Mouse (Mus musculus) spleen, adult 18-20 months (tissue): ENCODE results near the gene Timm10.
"Not testable (repeated sequence)": the region's sequence is repeated elsewhere in the genome, so short reads cannot be mapped to it uniquely, and the experiment has no call there.

Experiments used
- DNase-seq, 2 experiments: peaks; one replicate each; pipeline ENCODE4 v3.0.0; 2022; ENCODE audit warnings: mixed read lengths in 2 of 2

Timm10 gene

DNA sequence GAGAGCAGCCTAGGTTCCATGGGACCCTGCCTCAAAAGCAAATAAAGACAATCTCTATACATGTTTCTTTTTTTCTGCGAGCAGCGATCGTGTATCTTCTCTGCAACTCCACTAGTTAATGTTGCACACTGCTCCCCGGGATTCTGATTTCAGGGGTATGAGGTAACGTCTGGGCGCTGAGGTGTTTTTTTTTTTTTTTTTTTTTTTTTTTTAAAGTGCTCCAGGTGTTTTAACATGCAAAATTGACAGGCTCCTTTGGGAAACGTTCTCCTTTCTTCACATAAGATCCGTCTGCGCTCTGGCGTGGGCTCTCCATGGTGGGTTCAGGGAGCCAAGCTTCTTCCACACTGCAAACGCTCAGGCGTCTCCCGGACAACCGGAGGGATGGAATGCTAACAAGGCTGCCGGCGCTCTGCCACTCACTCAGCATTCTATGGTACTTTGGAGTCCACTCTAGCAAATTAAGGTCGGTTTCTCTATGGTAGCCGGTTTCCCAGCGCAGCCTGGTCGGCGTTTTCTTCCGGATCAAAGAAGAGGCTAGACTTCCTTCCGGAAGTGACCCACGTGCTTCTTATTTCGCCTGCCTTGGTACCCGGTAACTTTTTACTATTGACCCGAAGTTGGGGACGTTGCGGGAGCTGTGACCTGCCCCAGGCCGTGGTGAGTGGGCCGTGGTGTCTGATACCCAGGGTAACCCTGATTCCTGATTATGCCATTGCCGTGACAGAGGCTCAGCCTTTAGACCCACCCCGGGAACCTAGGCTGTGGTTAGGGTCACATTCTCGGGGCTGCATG, at the start of gene Timm10:
Gene Timm10, plus strand, starts transcription at position 510 of the 795 bp plus-strand sequence.
- DNase-seq: peak; percentile 67

DNA sequence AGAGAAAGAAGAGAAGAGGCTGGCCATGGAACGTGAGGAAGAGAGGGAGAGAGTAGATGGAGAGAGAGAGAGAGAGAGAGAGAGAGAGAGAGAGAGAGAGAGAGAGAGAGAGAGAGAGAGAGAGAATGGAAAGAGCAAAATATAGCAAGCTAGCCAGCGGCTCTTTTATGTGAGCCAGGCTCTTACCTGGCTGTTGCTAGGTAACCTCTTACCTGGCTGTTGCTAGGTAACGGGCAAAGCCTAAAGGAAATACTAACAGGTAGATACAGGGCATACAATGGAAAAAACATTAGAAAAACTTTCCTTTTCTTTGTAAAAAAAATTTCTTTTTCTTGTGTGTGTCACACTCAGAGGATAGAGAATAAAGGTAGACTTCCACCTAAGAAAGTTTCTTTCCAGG, 49.1 kb upstream of the Timm10 start:
- DNase-seq: no peak

DNA sequence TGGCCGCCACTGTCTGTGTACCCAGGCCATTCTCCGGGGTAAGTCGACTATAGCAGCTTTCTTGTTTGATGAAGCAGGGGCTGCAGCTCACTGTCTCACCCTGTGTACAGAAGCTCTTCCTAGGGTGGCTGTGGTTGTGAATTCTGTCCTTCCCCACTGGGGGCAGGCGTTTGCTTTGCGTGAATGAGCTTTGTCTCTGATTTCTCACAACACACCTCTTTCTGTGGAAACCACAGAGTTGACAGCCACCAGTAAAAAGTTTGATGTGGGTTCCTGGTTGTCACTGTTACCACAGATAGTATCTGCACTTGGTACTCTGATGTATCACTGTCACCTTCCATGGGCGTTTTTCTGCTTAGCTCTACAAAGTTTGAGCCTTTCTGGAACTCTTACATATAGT, 47.6 kb upstream of the Timm10 start:
- DNase-seq: no peak

DNA sequence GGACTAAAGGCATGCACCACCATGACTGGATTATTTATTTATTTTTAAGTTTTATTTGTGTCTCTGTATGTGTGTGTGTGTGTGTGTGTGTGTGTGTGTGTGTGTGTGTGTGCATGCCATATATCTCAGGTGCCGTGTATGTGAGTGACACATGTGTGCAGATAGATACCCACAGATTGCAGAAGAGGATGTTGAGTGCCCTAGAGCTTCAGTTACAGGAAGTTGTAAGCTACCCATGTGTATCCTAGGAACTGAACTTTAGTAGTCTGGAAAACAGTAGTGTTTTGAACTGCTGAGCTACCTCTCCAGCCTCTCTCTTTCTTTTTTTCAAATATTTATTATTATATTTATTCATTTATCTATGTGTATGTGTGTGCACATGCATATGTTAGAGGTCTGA, 43.5 kb upstream of the Timm10 start:
- DNase-seq: no peak

DNA sequence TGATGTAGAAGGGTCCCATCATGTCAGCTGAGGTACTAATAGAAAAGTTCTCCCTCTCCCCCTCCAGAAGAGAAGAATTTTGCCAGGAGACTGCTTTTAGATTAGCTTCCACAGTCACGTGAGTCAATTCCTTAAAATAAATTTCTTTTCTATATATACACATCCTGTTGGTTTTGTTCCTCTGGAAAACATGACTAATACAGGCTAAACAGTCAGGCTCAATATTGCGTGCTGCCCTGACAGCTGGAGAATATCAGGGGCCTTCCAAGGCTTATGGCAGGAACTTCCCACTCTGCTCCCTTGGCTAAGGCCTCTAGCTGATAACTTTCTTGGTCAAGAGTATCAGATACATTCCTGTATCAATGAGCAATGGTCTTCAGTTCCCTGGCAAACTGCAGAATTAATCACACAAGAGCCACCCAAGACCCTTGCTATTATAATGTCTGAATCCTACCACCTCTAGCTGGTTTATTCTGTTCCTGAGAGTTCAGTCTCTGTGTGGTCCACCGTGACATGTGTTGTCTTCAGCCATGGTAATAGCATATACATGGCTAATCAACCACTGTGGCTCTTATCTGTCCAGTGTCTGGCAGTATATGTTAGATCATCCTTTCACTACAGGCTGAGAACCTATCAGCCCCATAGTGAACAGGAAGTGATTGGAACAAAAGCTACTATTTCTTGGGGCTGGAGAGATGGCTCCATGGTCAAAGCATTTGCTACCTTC, 42.8 kb upstream of the Timm10 start:
- no peak for DNase-seq

DNA sequence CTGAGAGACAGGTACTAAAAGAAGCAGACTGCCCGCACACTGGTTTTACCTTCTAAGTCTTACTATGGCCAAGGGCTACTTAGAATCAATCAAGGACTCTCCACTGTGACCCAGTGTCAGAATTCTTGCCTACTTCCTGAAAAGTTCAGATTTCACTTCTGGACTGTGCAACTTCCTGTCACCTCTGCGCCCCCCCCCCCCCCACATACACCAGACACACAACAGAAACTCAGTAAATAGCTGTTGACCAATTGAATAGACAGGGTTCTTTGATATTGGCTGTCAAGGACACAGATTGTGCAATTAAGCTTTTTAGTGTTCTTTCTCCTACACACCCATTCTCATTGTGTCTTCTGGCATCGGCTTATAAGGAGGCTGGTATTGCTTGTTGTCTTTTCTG, 38.5 kb upstream of the Timm10 start:
- no peak for DNase-seq

DNA sequence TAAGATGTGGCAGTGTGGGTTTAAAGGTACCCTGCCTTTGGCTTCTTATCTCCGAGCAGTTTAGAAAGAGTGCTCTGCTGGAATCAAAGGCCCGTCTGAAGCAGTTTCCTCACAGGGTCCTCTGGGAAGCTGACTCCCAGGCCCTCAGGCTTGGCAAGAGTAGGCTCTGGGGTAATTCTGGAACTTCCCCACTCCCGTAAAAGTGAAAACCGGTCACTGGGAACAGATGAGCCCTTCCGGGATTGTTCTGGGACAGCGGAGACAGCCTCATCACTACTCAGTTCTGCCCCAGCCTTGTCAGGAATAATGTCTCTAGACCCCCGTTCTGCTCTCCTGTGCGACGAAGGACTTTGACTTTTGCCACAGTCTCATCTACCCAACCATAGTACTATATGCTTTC, 36.4 kb upstream of the Timm10 start:
- no peak for DNase-seq

DNA sequence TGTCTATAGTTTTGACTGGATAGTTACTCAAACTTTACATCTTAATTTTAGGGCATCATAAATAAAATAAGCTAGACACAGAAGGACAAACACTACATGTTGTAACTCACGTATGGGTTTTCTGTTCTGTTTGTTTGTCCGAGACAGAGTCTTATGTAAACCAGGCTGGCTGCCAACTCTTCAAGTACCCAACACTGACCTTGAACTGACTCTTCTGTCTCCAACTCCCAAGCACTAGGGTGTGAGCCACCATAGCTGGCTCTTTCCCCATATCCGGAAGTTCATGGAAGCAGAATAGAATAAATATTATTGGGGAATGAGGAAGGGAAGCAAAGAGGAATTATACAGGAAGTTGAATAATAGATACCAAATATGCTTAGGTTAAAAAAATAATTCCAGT, 34.3 kb upstream of the Timm10 start:
- no peak for DNase-seq

DNA sequence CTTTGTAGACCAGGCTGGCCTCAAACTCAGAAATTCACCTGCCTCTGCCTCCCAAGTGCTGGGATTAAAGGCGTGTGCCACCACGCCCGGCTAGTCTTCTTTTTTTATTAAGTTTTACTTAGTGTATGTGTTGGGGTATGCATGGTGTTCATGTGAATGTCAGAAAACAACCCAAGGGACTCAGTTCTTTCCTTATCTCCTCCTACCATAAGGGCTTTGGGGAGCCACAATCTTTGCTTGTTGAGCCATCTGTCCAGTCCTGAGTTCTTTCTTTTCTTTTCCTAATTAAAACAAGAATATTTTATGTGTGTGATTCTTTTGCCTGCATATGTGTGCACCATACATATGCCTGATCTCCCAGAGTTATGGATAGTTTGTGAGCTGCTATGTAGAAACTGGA, 33.6 kb upstream of the Timm10 start:
- no peak for DNase-seq

DNA sequence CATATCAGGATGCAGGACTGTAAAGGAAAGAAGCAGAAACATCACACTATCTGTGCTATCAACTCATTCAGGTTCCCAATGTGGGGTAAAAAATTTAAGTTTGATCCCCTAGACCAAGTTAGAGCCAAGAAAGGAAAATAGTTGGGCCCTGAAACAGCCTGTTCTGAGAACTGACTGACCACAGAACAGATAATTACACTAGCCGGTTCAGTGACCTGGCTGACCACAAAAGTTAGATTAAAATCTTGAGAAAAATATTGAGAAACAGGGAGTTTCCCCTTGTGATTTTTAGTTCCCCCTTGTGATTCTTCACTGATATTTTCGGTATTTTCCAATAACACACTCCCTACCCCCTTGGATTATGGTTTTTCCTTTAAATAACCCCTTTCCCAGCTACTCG, 32.9 kb upstream of the Timm10 start:
- DNase-seq: no peak

DNA sequence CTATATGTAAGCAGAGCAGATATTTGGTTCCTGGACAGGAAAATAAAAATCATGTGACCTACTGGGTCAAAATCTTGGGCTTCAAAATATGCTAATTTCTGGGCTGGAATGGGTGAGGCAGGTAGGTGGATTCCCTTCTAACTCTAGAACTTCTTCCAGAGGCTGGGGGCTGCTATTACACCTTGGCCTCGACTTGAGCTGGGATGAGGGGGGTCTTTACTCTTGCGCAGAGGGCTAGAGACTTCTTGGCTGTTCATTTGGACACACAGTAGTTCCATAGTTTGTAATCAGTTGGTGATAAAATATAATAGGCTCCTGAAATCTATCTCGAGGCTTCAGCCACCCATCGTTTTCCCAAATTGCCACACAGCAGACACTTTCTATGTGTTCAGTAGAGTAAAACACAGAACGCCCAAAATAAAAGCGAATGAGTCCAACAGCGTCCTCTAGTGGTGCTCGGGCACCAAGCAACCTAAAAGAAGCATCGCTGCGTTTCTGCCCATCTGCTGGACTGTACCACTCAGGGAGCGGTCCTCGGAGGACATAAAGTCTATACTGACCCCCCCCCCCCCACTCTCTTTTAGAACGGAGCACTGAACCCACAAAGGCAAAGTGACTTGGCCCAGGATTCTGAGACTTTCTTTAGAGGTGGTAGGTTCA, 28.8 kb upstream of the Timm10 start:
- DNase-seq: peak; percentile 42 to 66

DNA sequence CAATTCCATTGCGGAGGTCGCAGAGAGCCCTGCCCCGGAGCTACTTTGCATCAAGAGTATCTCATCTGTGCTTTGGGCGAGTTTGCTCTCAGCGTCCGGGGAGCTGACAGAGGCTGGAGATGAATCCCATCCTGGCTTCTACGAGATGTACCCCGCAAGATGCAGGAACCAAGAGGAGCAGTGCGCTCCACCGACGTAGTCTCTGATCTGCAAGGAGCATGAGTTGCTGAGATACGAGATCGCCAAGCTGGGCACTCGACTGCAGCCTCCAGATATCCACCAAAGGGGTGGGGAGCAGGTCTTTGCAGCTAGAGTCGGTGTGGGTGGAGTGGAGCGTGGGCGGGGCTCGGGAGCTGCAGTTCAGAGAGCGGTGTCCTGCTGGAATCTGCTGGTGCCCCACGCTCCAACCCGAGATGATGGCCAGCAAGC, 28.3 kb upstream of the Timm10 start, which contains the start of gene Ube2l6:
Gene Ube2l6, plus strand, starts transcription at position 336 of the 429 bp plus-strand sequence.
- peak; percentile 48 to 58 for DNase-seq

DNA sequence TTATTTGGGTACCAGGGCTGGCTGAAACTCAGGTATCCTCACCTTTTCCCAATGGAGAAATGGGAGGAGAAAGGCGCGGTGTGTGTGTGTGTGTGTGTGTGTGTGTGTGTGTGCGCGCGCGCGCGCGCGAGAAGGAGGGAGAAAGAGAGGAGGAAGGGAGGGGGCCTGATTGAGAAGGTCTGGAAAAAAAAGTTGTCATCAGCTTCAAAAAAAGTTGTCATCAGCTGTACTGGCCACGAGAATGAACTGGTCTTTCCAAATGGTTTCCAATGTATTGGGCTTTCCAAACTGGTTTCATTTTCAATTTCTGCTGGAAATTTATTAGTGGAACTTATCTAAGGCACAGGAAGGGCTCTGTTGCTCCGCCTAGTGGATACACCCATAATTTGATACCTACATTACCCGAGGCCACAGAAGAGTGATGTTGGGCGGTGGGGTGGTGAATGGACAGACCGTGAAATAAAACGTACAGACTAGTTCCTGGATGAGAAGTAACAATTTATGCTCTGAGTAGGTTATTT, 27.7 kb upstream of the Timm10 start:
- peak in 1 of 2 experiments; percentile 61 for DNase-seq

DNA sequence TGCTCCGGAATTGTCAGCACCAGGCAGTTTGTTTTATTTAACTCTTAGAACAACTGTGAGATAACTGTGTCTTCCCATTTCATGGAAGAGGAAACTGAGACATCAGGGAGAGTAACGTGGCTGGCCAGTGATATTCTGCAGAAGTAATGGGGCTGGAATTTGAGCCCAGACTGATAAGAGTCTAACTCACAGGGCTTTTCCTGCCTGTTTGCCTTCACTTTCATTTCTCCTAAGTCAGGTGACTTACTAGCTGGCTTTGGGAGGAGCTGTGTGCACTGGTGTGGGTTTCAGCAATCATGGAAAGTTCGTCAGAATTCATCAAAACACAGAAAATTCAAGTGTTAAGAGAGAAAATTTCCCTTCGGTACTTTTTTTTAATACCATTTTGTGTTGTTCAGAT, 26.5 kb upstream of the Timm10 start:
- no peak for DNase-seq

DNA sequence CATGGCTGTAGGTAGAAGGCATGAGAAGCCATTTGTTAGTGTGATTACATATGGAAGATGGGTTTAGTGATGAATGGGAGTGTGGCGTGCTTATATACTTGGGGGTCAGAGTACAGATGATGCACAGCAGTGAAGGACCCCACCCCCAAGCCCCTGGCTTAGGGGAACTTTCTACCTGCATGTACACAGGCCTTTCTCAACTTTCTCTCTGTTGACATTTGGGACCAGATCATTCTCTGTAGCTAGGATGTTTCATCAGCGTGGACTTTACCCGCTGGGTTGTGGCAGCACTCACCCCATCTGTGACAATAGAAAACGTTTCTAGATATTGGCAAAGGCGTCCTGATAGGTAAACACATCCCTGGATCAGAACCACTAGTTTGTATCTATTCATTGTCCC, 25.6 kb upstream of the Timm10 start:
- not testable (repeated sequence) for DNase-seq

DNA sequence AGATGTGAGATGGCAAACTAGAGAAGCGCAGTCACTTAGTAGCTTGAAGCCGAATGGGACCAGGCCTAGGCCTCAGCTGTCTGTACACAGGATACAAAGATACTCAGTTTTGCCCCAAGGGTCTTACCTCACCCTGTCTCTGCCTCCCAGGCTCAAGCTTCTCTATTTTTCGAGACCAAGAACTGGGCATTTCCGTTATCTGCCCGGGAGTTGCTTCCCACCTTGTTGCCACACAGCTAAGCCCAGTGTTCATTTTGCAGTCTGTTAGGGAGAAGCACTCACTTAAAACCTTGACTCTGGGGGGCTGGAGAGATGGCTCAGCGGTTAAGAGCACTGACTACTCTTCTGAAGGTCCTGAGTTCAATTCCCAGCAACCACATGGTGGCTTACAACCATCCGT, 22.8 kb upstream of the Timm10 start:
- DNase-seq: no peak

DNA sequence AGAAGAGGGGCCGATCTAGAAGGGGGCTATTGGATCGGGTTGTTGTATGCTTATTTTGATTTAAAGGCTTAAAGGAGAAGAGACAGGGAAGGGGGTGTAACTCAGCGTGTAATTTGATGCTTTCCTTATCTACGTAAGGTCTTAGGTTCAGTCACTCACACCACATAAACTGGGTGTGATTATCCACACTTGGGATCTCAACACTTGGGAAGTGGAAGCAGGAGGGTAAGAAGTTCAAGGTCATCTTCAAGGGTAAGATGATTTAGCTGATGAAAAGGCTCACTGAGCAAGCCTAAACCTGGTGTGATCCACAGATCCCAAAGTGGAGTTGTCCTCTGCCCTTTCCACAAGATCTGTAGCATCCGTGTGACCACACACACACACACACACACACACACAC, 20.3 kb upstream of the Timm10 start:
- DNase-seq: no peak

DNA sequence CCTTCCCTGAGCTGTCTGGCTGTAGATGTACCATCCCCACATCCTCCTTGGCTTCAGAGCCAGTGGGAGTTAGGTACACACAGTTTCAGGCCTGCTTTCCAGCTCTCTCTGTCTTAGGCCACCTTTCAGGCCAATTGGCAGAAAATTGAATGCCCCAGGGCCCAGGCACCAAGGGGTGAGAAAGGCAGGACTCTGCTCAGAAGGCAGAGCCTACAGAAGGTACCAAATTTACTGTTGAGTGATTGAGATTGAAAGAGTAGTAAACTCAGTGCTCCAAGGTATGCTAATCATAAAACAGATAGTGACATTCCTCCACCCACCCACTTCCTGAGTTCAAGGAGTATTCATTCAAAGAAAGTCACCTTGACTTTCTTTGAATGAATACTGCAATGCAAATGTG, 17.5 kb upstream of the Timm10 start:
- no peak for DNase-seq

DNA sequence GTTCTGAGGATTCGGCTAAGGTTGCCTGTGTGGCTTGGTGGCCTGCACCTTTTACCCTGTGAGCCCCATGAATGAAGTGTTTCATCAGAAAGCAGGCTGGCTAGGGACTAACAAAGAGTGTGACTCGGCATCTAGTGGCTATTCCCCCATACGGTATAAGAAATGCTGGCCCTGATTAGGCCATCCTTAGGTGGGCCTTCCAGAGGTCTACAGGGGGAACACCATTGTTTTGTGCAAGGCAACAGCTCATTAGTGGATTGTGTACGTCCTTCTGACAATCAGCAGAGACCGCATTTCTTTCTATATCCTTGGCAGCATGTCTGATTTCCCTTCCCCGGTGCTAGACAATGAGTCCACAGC, 16.3 kb upstream of the Timm10 start:
- no peak for DNase-seq

DNA sequence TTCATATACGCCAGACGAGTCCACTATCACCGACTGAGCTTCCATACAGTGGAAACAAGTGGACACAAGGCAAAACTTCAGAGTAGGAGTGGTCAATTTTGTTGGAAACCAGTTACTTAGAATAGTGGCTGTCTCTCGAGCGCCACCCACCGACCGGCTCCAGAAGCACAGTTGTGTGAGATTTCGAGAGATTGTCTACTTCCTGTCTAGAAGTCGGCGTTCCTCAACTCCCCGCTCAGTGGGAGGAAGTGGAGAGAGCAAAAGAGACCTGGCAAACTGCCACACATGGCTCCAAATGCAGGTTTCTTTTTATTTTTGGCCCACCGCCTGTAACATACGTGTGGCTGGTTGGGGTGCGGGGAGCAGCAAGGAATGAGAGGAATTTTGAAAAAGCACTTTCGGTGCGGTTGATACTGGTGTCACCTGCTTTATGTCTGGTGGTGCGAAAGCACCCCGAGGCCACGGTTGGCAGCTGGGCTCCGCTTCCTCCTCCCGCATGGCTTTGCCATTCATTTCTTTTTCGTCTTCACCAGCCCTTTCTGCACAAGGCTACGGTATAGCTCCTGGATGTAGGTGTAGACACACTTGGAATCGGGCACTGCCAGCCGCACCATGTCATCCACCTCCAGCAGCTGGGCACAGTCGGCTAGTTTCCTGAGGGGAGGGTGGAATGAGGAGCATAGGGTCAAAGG, 15.8 kb upstream of the Timm10 start:
- DNase-seq: peak; percentile 61 to 81

DNA sequence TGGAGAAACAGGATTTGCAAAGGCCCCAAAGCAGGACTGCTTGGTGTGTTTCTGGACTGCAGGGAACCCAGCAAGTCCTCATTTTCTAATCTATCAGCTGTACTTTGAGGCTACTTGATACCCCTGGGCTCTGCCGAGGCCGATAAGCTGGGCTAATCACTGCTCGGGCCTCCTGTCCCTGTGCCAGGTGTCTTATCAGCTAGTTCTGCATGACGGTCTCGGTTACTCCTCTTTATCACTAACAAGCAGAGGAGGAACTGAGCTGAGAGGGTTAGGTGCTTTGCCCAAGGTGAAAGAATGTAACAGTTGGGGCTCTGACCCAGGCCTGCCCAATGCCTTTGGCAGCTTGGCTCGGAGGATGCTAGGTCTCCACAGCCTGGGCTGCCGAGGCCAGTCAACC, 14.9 kb upstream of the Timm10 start:
- no peak for DNase-seq

DNA sequence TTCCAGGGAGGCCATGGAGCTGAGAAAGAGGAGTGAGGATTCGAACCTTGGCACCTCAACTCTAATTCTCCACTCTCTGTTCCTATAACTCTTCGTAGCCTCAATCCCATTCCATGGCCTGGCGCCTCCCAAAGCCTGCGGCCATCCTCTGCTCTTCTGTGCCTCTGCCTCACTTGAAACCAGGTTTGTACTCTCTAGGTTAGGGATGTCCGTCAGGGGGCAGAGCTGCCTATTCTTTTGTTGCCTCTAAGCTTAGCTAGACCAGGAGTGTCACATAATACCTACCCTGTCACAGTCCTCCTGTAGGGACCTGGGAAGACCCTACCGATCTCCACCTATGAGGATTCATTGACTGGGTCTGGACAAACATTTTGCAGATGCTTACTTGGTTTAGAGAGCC, 14.1 kb upstream of the Timm10 start:
- DNase-seq: no peak

DNA sequence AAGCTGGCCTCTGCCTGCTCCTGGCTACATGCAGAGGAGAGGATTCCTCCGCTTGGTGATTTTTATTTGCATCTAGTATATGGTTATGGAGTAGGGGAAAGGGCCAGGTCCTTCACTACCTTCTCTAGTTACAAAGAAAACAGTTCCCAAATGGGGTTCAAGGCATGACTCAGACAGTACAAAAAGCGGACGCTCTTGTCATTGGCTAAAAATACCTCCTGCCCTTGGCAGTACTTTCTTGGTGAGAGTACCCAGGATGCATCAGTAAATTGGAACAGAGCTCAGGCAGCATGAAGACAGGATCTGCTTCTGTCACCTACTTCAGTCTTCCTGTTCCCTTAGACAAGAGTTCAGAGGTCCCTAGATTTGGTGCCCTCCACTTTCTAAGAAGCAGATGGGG, 6.9 kb upstream of the Timm10 start:
- DNase-seq: no peak
